Mouse (Mus musculus): Measurements from ENCODE around the gene Wnt2b. TPM values are rescaled to one million over a fixed set of nuclear protein-coding genes. Genes with fewer than 3 reads are reported as not detected.
A peak's percentile ranks its signal among the peaks of the same experiment; 100 is the strongest.

Wnt2b gene
- total and polyA plus RNA-seq, 2 experiments from 2014 or later, result 0.54 to 2.2 TPM

DNA sequence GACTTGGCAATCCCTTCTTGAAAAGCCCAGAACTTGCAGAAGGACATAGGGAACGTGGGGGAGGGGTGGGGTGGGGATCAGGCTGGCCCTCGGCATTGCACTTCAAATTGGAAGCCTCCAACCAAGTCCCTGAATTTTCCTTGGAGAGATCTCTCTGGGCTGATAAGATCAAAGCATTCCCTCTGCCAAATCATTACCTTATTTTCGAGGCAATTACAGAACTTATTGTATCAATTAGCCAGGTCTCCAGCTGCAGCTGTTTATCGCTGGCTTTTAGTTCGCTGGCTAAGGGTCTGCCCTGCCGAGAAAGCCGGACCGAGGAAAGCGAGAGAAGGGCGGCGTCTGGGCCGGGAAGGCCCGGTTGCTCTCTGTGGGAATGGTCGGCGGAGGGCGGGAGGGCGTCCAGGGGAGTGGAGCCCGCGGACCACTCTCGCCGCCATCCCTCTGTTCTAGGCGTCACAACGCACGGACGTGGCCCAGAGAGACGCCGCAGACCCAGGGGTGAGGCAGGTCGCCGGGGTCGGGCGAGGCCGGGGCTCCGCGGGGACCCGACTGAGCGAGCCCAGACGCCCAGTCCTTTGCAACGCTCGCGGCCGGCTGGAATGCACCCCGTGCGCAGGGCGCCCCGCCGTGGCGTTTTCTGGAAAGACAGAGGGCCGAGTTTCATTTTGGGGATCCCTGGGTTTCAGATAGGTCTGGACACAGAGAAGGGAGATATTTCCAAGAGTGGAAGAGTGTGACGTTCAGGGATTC is 6.0 kb upstream of the Wnt2b start:
- peak overlapping the region; percentile 65 for H3K4me2 ChIP-seq (ENCODE audit: low read depth, low read length, poor library complexity, severe bottlenecking)
- H3K36me3 ChIP-seq (ENCODE audit: insufficient read depth, low read length), result no peaks in the 10 kb centered on the region
- H3K27ac ChIP-seq (ENCODE audit: low read depth, low read length), result no peak overlapping the region
- no peaks in the 10 kb centered on the region for H3K9me3 ChIP-seq (ENCODE audit: low read length)
- H3K27me3 ChIP-seq (ENCODE audit: insufficient read depth, low read length), result peaks cover 8% of the 10 kb centered on the region; the same call in 1 of the 2 replicates
- 2% methylated on average over 46 of the region's 49 CpGs for WGBS
- H3K9ac ChIP-seq (replicated peaks; ENCODE audit: low read length, poor library complexity, severe bottlenecking), result peak overlapping the region; percentile 47; the same call in 1 of the 2 replicates
- DNase-seq (ENCODE audit: low spot score) (peak; percentile 67), ATAC-seq (ENCODE audit: low FRiP score) (peak; percentile 57)
- H3K4me3 ChIP-seq (ENCODE audit: low read depth, low read length), result peak overlapping the region; percentile 37
- no peaks in the 10 kb centered on the region for H3K4me1 ChIP-seq (ENCODE audit: insufficient read depth, low read length)
- peak; percentile 69 for TF ChIP-seq CTCF (IDR thresholded peaks at IDR 0.05)

DNA sequence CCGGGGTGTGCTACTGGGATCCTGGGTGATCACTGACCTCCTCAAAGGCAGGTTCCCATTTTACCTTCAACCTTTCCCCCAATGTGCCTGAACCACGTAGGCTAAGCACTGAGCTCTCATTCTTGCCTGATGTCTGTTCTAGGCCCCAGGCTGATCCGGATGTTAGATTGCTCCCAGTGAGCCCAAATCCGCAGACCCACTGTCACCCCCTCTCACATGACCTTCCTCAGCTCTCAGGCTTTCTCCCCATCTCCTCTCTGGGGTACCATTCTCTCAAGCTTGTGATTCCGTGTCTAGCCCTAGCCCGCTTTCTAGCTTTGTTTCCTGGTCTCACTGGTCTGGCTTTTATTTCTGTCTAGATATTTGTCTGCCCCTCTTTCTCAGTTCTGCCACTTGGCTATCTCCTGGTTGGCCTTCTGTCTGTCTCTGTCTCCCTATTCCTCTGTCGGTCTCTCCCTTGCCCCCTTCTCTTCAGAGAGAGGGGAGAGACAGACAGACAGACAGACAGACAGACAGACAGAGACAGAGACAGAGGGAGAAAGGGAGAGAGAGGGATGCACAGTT is 4.4 kb upstream of the Wnt2b start:
- ATAC-seq (ENCODE audit: low FRiP score) (no peak), DNase-seq (ENCODE audit: low spot score) (no peak)
- H3K4me1 ChIP-seq (ENCODE audit: insufficient read depth, low read length), result 0 out of 2 replicates have a peak, but pooled peaks cover 3% of the 10 kb centered on the region
- peaks cover 23% of the 10 kb centered on the region for H3K27me3 ChIP-seq (ENCODE audit: insufficient read depth, low read length)
- H3K4me2 ChIP-seq (ENCODE audit: low read depth, low read length, poor library complexity, severe bottlenecking), result no peak overlapping the region
- no peak overlapping the region for H3K4me3 ChIP-seq (ENCODE audit: low read depth, low read length)
- H3K9me3 ChIP-seq (ENCODE audit: low read length), result no peaks in the 10 kb centered on the region
- H3K27ac ChIP-seq (ENCODE audit: low read depth, low read length), result no peak overlapping the region
- no peak for TF ChIP-seq CTCF (IDR thresholded peaks at IDR 0.05)
- no peak overlapping the region for H3K9ac ChIP-seq (replicated peaks; ENCODE audit: low read length, poor library complexity, severe bottlenecking)
- no peaks in the 10 kb centered on the region for H3K36me3 ChIP-seq (ENCODE audit: insufficient read depth, low read length)
- WGBS, result 83% methylated on average over 7 of the region's 7 CpGs

DNA sequence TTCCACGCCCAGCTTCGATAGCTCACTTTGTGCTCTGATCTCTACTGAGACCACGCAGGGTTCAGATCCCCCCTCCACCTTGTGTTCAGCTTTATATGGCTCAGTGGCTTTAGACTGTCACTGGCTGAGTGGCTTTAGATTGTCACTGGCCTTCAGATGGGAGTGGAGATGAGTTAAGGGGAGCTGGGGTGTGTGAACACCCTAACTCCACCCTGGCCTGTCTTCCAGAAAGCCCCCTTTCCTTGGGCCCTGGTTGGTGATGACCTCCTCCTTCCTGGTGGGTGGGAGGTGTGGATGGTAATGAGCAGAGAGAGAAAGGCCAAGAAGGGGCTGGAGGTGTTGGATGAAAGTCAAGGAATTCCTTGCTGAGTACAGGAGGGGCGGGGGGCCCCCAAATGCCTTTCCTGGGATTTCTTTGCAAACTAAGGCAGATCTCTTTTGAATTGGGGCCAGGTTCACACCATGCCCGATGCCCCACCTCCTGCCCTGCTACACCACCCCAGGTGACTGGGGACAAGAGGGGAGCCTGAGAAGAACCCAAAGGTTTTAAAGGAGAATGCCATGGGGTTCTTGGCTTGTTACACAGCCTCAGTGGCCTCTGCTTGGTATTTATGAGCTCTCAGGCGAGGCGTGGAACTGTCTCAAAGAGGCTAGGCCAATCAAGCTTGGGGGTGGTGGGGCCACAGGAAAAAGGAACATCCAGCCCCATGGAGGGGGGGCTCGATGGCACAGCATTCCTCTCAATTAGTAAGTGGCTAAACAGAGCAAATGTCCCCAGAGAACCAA is 3.5 kb upstream of the Wnt2b start:
- no peak overlapping the region for H3K4me2 ChIP-seq (ENCODE audit: low read depth, low read length, poor library complexity, severe bottlenecking)
- 72% methylated on average over 8 of the region's 8 CpGs for WGBS
- H3K27ac ChIP-seq (ENCODE audit: low read depth, low read length), result no peak overlapping the region
- H3K9ac ChIP-seq (replicated peaks; ENCODE audit: low read length, poor library complexity, severe bottlenecking), result no peak overlapping the region
- no peaks in the 10 kb centered on the region for H3K9me3 ChIP-seq (ENCODE audit: low read length)
- DNase-seq (ENCODE audit: low spot score) (no peak), ATAC-seq (ENCODE audit: low FRiP score) (no peak)
- no peak overlapping the region for H3K4me3 ChIP-seq (ENCODE audit: low read depth, low read length)
- H3K27me3 ChIP-seq (ENCODE audit: insufficient read depth, low read length), result peaks cover 24% of the 10 kb centered on the region
- no peaks in the 10 kb centered on the region for H3K36me3 ChIP-seq (ENCODE audit: insufficient read depth, low read length)
- 0 out of 2 replicates have a peak, but pooled peaks cover 3% of the 10 kb centered on the region for H3K4me1 ChIP-seq (ENCODE audit: insufficient read depth, low read length)
- no peak for TF ChIP-seq CTCF (IDR thresholded peaks at IDR 0.05)

DNA sequence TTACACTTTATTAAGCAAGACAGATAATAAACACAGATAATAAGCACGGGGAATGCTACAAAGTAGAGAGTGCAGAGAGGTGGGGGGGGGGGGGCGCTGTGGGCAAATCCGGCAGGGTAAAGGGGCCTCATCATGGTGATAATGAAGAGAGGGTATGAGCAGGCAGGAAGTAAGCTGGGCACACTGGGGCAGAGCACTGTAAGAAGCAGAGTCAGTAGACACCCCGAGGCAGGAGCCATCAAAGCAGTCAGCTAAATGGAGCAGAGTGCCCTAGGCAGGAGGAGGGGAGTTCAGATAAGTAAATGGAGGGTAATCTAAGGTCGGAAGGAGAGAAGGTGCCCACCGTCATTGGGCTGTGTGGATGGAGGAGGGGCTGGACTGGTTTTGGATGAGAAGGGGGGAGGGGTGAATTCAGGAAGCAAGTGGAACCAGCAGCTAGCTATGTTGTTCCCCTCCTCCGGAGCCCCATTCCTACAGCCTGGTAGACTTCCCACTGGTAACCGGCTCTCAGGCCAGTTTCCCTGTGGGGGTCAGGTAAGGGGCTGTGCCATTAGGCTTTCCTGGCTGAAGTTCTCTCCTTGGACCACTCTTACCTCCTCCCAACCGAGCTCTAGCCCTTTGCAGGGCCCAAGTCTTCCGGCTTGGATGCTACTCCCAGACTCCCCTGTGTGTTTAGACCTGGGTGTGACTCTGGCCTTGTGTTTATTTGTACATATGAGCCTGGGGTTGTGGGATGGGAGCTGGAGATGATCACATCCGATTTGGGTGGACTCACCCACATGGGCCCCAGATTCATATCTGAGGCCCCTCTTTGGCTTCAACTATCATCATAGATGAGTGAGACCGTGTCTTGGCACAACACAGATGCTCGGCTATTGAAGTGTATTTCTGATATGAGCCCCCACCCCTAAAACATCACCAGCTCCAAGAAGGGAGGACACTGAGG is 1.9 kb upstream of the Wnt2b start:
- ATAC-seq (ENCODE audit: low FRiP score), result no peak

DNA sequence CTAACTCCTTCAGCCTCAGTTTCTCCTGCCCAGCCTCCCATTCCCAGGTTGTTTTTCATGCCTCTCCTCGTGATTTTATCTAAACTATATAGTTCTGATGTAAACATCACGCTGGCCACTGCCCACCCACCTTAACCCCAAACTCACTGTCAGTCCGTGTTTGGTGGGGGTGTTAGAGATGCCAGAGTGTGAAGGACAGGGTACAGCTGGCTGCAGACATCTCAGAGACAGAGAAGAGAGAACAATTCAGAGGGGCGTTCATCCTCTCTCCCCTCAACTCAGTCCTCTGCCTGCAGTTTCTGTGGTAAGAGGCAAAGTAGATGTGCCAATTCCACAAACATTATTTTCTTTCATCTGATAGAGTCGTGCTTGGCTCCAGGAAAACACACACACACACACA is 1.1 kb upstream of the Wnt2b start:
- 0 out of 2 replicates have a peak, but pooled peaks cover 3% of the 10 kb centered on the region for H3K4me1 ChIP-seq (ENCODE audit: insufficient read depth, low read length)
- TF ChIP-seq CTCF (IDR thresholded peaks at IDR 0.05), result no peak
- DNase-seq (ENCODE audit: low spot score), result no peak
- no peak overlapping the region for H3K9ac ChIP-seq (replicated peaks; ENCODE audit: low read length, poor library complexity, severe bottlenecking)
- no peak overlapping the region for H3K4me3 ChIP-seq (ENCODE audit: low read depth, low read length)
- no peaks in the 10 kb centered on the region for H3K9me3 ChIP-seq (ENCODE audit: low read length)
- no peak for ATAC-seq (ENCODE audit: low FRiP score)
- H3K27me3 ChIP-seq (ENCODE audit: insufficient read depth, low read length), result peaks cover 37% of the 10 kb centered on the region
- no peaks in the 10 kb centered on the region for H3K36me3 ChIP-seq (ENCODE audit: insufficient read depth, low read length)
- 5% methylated on average over 5 of the region's 5 CpGs for WGBS
- H3K27ac ChIP-seq (ENCODE audit: low read depth, low read length), result no peak overlapping the region
- H3K4me2 ChIP-seq (ENCODE audit: low read depth, low read length, poor library complexity, severe bottlenecking), result no peak overlapping the region

More for the DNA sequence above, 1.9 kb upstream of the Wnt2b start:
- H3K4me1 ChIP-seq (ENCODE audit: insufficient read depth, low read length), result 0 out of 2 replicates have a peak, but pooled peaks cover 3% of the 10 kb centered on the region
- no peak overlapping the region for H3K27ac ChIP-seq (ENCODE audit: low read depth, low read length)
- H3K4me2 ChIP-seq (ENCODE audit: low read depth, low read length, poor library complexity, severe bottlenecking), result no peak overlapping the region
- WGBS, result 34% methylated on average over 12 of the region's 13 CpGs
- no peak overlapping the region for H3K9ac ChIP-seq (replicated peaks; ENCODE audit: low read length, poor library complexity, severe bottlenecking)
- H3K36me3 ChIP-seq (ENCODE audit: insufficient read depth, low read length), result no peaks in the 10 kb centered on the region
- TF ChIP-seq CTCF (IDR thresholded peaks at IDR 0.05), result no peak
- DNase-seq (ENCODE audit: low spot score), result no peak
- no peak overlapping the region for H3K4me3 ChIP-seq (ENCODE audit: low read depth, low read length)
- peaks cover 33% of the 10 kb centered on the region for H3K27me3 ChIP-seq (ENCODE audit: insufficient read depth, low read length)
- H3K9me3 ChIP-seq (ENCODE audit: low read length), result no peaks in the 10 kb centered on the region

All from midbrain, postnatal 0 days (tissue).